Mouse (Mus musculus) testis, adult 2 months (tissue): ENCODE measurements around the gene Slco1b2.

ENCODE experiments used
- CTCF ChIP-seq: fragments of 200-500 bp; IDR thresholded peaks from 2 replicates; pipeline ENCODE4 v1.5.1; 2012; ENCODE audit warnings: low read depth, mild to moderate bottlenecking, inconsistent platforms, low read length, moderate library complexity; ENCODE audit not compliant: control insufficient read depth, insufficient read depth, insufficient replicate concordance
- POLR2A ChIP-seq: fragments of 200-500 bp; IDR thresholded peaks from 2 replicates; pipeline ENCODE4 v1.6.1; 2012; ENCODE audit warnings: low read depth, mild to moderate bottlenecking, inconsistent platforms, low read length, moderate library complexity; ENCODE audit not compliant: control insufficient read depth

DNA sequence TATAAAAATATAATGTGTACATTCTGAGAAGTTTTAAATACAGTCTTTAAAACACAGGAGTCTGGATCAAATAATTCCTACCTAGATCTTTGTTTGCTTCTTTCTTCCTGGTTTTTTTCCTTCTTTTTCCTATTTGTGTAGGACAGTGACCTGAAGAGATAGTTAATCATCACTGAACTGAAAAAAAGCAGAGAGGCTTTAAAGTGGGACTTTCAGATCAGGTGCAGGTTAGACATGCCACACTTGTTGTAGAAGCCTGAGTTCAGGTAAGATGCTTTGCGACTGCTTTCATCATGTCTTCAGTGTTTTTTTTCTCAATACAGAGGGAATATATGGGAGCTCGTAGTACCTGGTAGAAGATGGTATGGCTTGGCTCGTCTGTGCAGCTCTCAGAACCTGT, at the start of gene Slco1b2:
- TF ChIP-seq CTCF (no peak), POLR2A (no peak)
